Mouse (Mus musculus) E14TG2a.4 (cell line): ENCODE data around the gene Gm3618.
"Not testable (repeated sequence)": the region's sequence is repeated elsewhere in the genome, so short reads cannot be mapped to it uniquely, and the experiment has no call there.

ENCODE experiments used
- H3K27me3 ChIP-seq: 2 replicates; pipeline ENCODE4 v1.6.1; 2014; ENCODE audit warnings: low read length, control low read depth; ENCODE audit not compliant: insufficient read depth
- H3K36me3 ChIP-seq: 2 replicates; pipeline ENCODE4 v1.6.1; 2014; ENCODE audit warnings: low read length, control low read depth; ENCODE audit not compliant: insufficient read depth
- H3K4me1 ChIP-seq: replicated peaks from 2 replicates; pipeline ENCODE4 v1.6.1; 2014; ENCODE audit warnings: low read depth, low read length, control low read depth
- H3K4me3 ChIP-seq: replicated peaks from 2 replicates; pipeline ENCODE4 v1.5.1; 2014; ENCODE audit warnings: mild to moderate bottlenecking, low read length
- H3K9me3 ChIP-seq: 2 replicates; pipeline ENCODE4 v1.6.1; 2014; ENCODE audit warnings: low read length, control low read depth

The Gm3618 gene

GRCm38 (mm10) chr14:6343578-6343977, at the start of gene Gm3618:
Gm3618 (minus strand) TSS chr14:6343678.
- not testable (repeated sequence) for H3K4me3 ChIP-seq, H3K9me3 ChIP-seq, H3K36me3 ChIP-seq, H3K27me3 ChIP-seq, H3K4me1 ChIP-seq

GRCm38 (mm10) chr14:6390219-6390618, 46.7 kb upstream of the Gm3618 start, which contains the start of gene Gm16440:
Gm16440 (minus strand) TSS chr14:6390319.
- H3K4me3 ChIP-seq, H3K36me3 ChIP-seq, H3K4me1 ChIP-seq, H3K27me3 ChIP-seq, H3K9me3 ChIP-seq: not testable (repeated sequence)

GRCm38 (mm10) chr14:6304743-6305142, 38.7 kb downstream of the Gm3618 start, which contains the start of gene Gm21103:
Gm21103 (minus strand) TSS chr14:6304843.
- H3K36me3 ChIP-seq, H3K4me3 ChIP-seq, H3K27me3 ChIP-seq, H3K9me3 ChIP-seq, H3K4me1 ChIP-seq: not testable (repeated sequence)

GRCm38 (mm10) chr14:6286931-6287715, 56.4 kb downstream of the Gm3618 start, which contains the start of gene Gm3411:
Gm3411 (minus strand) TSS chr14:6287250.
- H3K4me3 ChIP-seq = peak within 1 kb of the TSS; percentile 65
- H3K27me3 ChIP-seq, H3K36me3 ChIP-seq, H3K9me3 ChIP-seq, H3K4me1 ChIP-seq: not testable (repeated sequence)
